Mouse (Mus musculus) ZHBTc4 (cell line): Measurements from ENCODE around the gene Fxyd3.

Source experiments
- DNase-seq: peaks from one replicate; pipeline ENCODE4 v3.0.0-alpha.2; 2011; ENCODE audit warnings: low read depth, low spot score

Fxyd3 gene

DNA sequence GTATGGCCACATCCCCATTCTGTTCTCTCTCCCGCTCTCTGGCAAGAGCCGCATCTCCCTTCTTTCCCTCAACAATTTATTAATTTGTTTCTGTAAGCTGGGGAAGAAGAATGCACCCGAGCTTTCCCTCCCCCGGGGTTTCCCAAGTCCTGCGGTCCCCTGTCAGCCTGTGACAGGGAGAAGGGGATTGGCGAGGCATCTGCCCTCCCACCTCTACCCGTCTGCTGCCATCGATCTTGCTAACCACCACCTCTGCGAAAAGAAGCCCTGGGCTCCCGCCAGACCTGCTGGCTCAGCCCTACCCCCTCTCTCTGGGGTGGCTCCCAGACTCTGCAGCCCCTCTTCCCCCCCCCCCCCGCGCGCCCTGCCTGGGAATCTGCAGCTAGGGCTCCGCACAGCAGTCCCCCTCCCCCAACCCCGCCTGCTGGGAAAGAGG is 26.6 kb downstream of the Fxyd3 start:
- no peak for DNase-seq

DNA sequence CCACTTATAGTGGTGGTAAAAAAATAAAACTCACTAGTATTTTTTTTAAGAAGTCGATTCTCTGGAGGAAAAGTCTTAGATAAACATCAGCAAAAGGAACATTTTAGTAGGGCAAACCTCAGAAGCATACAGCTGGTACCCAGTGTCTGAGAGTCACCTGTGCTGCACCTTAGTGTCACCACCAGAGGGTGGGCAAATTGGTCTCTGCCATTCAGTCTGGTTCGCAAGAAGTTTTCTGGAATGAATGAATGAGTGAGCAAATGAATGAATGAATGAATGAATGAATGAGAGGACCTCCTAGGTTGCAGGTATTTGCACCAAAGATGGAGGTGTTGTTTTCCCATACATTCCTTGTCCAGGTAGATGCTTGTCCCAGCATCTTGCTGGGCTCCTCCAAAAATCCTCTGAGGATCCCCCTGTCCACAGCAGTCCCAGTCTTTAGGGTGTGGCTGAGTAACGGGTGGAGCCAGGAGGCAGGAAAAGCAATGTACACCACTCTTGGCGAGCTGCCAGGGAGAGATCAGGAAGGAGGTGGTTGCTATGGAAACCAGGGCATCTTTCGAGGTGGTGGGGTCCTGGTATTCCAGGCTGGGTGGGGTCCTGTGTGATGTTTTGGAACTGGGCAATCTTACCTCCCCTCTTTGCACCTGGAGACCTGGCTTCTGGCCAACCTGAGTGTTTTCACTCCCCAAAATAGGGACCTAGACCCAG is 27.2 kb downstream of the Fxyd3 start:
- peak; percentile 30 for DNase-seq

- DNase-seq = no peak
These were observed 34.0 kb downstream of the Fxyd3 start, which contains the start of gene Fxyd5 for GRCm38 (mm10) chr7:31042431-31042910. TSS of gene Fxyd5 (minus strand) at chr7:31042481.

GRCm38 (mm10) chr7:31041662-31042315 is 34.7 kb downstream of the Fxyd3 start:
- DNase-seq = peak; percentile 40

DNA sequence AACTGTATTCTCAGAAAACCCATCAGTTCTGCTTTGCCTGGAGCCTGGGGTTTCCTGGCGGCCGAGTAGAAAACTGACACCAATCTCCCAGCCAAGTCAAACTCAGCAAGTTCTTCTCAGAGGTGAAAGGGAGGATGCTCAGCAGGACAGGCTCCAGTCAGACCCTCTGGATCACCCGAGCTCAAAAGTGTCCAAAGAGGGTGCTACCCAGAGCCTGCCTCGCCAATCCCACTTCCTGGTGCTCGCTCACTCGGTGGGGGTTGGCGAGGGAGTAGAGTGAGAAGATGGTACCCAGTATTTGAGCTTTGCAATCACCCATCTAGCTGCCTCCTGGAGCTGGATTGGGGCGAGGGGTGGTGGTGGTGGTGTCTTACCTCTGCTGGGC is 35.5 kb downstream of the Fxyd3 start:
- DNase-seq = no peak

DNA sequence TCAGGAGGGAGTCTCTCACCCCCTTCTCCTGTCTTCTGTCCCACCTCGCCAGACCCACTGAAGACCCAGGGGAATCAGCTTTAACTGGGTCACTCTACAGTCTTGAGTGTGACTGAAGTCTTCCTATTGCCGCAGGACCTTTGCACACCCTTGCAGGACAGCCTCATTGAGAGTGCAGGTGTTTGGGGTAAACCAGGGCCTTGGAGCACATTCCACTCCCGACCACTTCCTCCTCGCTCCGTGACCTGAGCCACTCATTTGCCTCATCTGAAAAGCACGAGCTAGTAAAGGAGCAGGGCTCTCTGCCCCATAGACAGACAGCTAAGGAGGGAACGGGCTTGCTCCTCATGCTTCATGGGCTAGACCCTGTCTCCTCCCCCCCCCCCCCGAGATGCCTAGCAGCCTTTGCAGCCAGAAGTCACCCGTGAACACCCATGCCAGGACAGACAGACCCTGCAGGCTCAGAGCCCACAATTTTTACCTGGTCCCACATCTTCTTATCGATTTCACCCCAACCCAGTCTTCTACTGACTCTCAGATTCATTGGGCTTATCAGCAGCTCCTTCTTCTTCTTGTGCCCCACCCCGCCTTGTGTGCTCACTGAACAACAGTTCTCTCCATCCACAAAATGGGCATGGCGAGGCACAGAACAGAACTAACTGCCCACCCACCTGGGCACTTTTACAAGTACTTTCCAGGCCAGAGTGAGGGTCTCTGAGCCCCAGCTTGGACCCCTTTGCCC is 36.1 kb downstream of the Fxyd3 start:
- DNase-seq = no peak

GRCm38 (mm10) chr7:31039011-31039410 is 37.5 kb downstream of the Fxyd3 start:
- DNase-seq = no peak

DNA sequence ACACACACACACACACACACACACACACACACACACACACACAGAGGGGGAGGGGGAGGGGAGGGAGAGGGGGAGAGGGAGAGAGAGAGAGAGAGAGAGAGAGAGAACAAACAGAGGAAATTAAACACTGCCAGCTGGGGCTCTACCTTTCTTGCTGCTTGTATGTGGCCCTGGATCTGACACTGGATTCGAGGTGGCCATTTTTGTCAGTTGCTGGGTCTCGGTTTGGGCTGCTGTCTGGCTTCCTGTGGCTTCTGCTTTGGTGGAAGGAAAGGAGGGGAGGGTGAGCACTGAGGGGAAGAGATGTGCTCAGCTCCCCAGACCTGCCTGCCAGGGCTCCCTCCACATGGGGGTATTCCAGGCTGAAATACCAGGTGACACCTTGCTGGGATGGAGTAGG is 38.8 kb downstream of the Fxyd3 start:
- no peak for DNase-seq

DNA sequence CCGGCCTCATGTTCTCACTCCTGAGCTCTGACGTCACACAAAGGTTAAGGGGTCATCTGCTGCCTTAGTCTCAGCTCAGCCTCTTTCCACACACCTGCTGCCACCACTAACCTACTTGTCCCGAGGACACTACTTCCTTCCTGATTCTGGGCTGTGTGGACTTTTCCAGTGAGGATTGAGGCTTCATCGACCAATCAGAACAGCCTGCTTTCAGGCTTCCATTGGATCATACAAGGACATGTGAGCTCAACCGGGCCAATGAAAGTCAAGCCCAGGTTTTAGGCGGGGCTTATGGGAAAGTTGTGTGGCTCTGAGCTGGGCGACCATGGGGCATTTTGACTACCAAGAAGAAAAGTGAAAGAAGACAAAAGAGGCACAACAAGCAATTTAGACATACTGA is 39.6 kb downstream of the Fxyd3 start:
- DNase-seq = peak; percentile 84

DNA sequence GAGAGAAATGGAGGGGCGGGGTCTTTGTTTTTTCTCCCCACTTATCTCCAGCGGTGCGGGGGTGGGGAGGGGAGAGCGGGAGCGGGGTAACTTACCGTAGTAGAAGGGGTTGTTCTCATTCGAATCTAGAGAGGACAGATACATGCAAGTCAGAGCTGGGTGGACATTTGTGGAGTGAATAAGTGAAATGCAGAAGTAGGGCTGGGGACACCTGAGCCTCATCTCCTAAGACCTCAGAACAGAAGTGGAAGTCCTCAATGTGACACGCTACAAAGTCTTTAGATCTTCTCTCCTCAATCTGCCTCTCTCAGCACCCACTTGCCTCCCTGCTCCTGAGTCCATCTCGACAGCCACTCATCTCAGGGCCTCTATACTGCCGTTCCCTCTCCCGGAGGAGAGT is 41.2 kb downstream of the Fxyd3 start:
- DNase-seq = no peak

DNA sequence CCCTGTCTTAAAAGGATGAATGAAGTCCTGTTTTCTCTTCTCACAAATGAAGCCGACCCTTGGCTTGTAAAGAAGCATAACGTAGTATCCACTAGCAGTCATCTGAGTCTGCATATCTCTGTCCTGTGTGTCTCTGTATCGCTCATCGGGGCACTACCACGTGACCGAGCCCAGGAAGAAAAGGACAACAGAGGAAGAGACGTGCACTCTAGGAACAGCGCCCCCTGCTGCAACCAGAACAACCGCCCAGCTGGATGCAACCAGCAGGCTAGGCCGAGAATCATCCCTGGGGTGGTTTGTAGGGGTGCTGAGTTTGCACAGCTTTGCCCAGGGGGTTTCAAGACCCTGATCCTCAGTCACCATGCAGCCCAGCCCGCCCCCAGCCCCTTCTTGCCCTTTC is 41.7 kb downstream of the Fxyd3 start:
- DNase-seq = peak; percentile 75

- no peak for DNase-seq
These were observed 42.9 kb downstream of the Fxyd3 start for GRCm38 (mm10) chr7:31033409-31034165.

- DNase-seq = no peak
These were observed 44.8 kb downstream of the Fxyd3 start for GRCm38 (mm10) chr7:31031731-31032130.

DNA sequence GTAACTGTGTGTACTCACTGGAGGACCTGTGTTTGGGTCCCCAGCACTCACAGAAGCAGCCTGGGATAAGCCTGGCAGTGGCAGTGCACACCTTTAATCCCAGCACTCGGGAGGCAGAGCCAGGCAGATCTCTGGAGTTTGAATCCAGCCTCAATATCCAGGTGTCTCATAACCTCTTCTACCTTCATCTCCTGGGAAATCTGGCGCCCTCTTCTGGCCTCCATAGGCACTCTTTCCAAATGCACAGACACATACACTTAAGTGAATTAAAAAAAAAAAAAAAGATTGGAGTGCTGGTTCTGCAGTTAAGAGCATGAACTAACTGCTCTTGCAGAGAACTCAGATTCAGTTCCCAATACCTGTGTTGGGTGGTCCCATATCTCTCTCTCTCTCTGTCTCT is 45.8 kb downstream of the Fxyd3 start:
- DNase-seq = peak; percentile 89

DNA sequence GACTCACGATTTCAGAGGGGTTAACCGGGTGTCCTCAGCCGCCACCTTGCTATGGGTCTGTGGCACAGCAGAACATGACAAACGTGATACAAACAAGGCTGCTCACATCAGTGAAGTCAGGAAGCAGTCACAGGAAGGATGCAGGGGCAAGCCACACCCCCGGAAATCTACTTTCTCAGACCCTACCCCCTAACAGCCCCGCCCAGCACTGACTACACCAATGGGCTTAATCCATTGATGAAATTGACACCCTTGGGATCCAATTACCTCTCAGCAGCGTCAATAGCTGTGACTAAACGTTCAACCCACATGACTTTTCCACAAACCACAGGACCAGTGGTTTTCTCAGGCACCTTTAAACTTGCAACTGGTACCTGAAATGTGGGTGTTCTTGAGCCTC is 47.9 kb downstream of the Fxyd3 start:
- DNase-seq = peak; percentile 90
